ENCODE assay signal across 13 mouse cellular contexts in the genomic region with DNA sequence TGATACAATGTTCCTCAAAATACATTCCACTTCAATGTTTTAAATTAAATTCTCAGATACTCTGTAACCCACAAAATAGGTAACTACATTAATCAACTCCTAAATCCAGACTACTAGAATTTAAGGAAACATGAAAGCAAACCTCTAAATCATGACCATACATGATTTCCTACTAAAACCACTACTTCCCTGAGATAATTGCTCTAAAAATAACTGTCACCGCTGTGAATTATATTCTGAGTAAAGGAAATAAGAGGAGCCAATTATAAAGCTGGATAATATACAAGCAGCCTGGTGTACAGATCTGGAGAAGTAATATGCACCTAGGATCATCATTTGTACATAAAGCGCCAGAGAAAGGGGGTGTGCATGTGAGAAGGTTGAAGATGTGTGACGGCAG. TPM values are rescaled to one million over a fixed set of nuclear protein-coding genes. Genes with fewer than 3 reads are reported as not detected.
"Had no signal": no experiment of that assay in that cellular context is flagged by ENCODE, and none has a peak within 500 bp of the region (broad histone marks: within the 10 kb centered on the region; RNA-seq: fewer than 3 reads in every experiment).

No protein-coding gene starts in this region.

- H3K9me3 ChIP-seq: limb, embryonic 12.5 days; midbrain, embryonic 13.5 days had no signal

- ATAC-seq: midbrain, embryonic 13.5 days had no signal

- H3K27me3 ChIP-seq: limb, embryonic 12.5 days; midbrain, embryonic 13.5 days had no signal

- H3K27ac ChIP-seq: layer of hippocampus, adult 2 months; limb, embryonic 12.5 days; liver, embryonic 14.5 days; midbrain, embryonic 13.5 days; stomach, postnatal 0 days had no signal

- DNase-seq: kidney, postnatal 10 days; kidney, postnatal 4 days; lung, adult 18-20 months; lung, postnatal 4 days; right cerebral cortex, postnatal 25 days; thymus, postnatal 4 days had no signal

- H3K36me3 ChIP-seq: limb, embryonic 12.5 days; midbrain, embryonic 13.5 days had no signal

- H3K4me3 ChIP-seq: layer of hippocampus, adult 2 months; limb, embryonic 12.5 days; midbrain, embryonic 13.5 days had no signal

- H3K9ac ChIP-seq: limb, embryonic 12.5 days; liver, embryonic 14.5 days; midbrain, embryonic 13.5 days had no signal

- H3K4me2 ChIP-seq: limb, embryonic 12.5 days; midbrain, embryonic 13.5 days had no signal

RNA-seq across cellular contexts. Expression of a gene that starts 46.3 kb away (rescaled TPM):
- total RNA-seq: liver, adult 2 months had no signal
- polyA plus RNA-seq: liver, adult 2 months; small intestine, adult 2 months had no signal
